ENCODE assay signal across 20 mouse cellular contexts in genomic region chr19:29417188-29417587, GRCm38 (mm10). TPM values are rescaled to one million over a fixed set of nuclear protein-coding genes. Genes with fewer than 3 reads are reported as not detected.
DNase-seq lines count a peak whose midpoint lies in the region; ATAC-seq lines count a peak whose summit lies in the region.
"Had no signal": no experiment of that assay in that cellular context is flagged by ENCODE, and none has a peak within 500 bp of the region (broad histone marks: within the 10 kb centered on the region; RNA-seq: fewer than 3 reads in every experiment).

No protein-coding gene starts in this region.

- peak; percentile 17; the same call in 1 of the 2 replicates for ATAC-seq in megakaryocyte progenitor cell, adult 5-6 weeks (replicated peaks; ENCODE audit: poor library complexity)
- no peak for ATAC-seq in monocyte, adult 5-6 weeks (replicated peaks; ENCODE audit: insufficient number of reproducible peaks, low FRiP score, low TSS enrichment, poor library complexity, severe bottlenecking)
- ATAC-seq: forebrain, embryonic 13.5 days; forebrain, embryonic 16.5 days; hindbrain, embryonic 16.5 days had no signal

- intact Hi-C loops in heart, postnatal 10 days (cut with DNase I) = no loop called here

- DNase-seq in heart, adult 11 months = peak; percentile 16
- DNase-seq in heart, postnatal 10 days = no peak
- peak; percentile 1 for DNase-seq in thymus, postnatal 4 days
- DNase-seq in thymus, postnatal 10 days (ENCODE audit: low spot score in 2 of 2) = no peak
- DNase-seq in kidney, postnatal 36 days = no peak
- DNase-seq: adrenal gland, adult 8-10 months; adrenal gland, postnatal 25 days; cerebellum, adult 18-20 months; cerebellum, adult 9-10 months; cerebellum, postnatal 14 days; gastrocnemius, postnatal 10 days; gastrocnemius, postnatal 36 days; heart, postnatal 36 days had no signal

RNA-seq across cellular contexts. Expression of gene Pdcd1lg2, which starts 6.5 kb away (rescaled TPM):
- not detected for total RNA-seq in heart, postnatal 10 days (2021)
- total RNA-seq in megakaryocyte progenitor cell, adult 5-6 weeks (2015) = not detected in 2 replicates
- total RNA-seq in megakaryocyte progenitor cell, adult 5-6 weeks (2017) = not detected in 2 replicates
- 3.8 to 7.9 TPM (median 6.5 TPM) in 3 replicates for total RNA-seq in monocyte, adult 5-6 weeks (2017)
- total RNA-seq: adrenal gland, adult 8-10 months; adrenal gland, postnatal 25 days; gastrocnemius, adult 18-20 months; gastrocnemius, postnatal 10 days; gastrocnemius, postnatal 36 days; granulocyte monocyte progenitor cell, adult 5-6 weeks; heart, postnatal 36 days had no signal

RNA-seq across cellular contexts. Expression of gene Cd274, which starts 49.9 kb away (rescaled TPM):
- total RNA-seq in heart, postnatal 10 days (2021) = 1 to 10 TPM; 1.7 to 2.0 TPM
- 7.7 and 12.5 TPM in 2 replicates for total RNA-seq in megakaryocyte progenitor cell, adult 5-6 weeks (2015)
- 4.3 and 5.8 TPM in 2 replicates for total RNA-seq in megakaryocyte progenitor cell, adult 5-6 weeks (2017)
- 80.1 to 92.8 TPM (median 86.9 TPM) in 3 replicates for total RNA-seq in monocyte, adult 5-6 weeks (2017)

RNA-seq across cellular contexts. Expression of gene Plgrkt, which starts 50.0 kb away (rescaled TPM):
- 10 to 100 TPM; 27.9 to 38.6 TPM for total RNA-seq in heart, postnatal 10 days (2021)
- 76.3 and 104 TPM in 2 replicates for total RNA-seq in megakaryocyte progenitor cell, adult 5-6 weeks (2015)
- 69.7 and 79.1 TPM in 2 replicates for total RNA-seq in megakaryocyte progenitor cell, adult 5-6 weeks (2017)
- total RNA-seq in monocyte, adult 5-6 weeks (2017) = 110 to 162 TPM (median 162 TPM) in 3 replicates

Comparison
In these comparisons a context has a peak if more than half of its experiments do, and no peak if none do; other contexts are left out.
1. DNase-seq: peak in heart, adult 11 months (single experiment) and thymus, postnatal 4 days (single experiment); none in heart, postnatal 10 days (0 of 2), thymus, postnatal 10 days (0 of 2) and kidney, postnatal 36 days (0 of 2).